Mouse (Mus musculus) layer of hippocampus, adult 11-12 months (tissue): ENCODE results near the gene Sec22c.
A peak's percentile ranks its signal among the peaks of the same experiment; 100 is the strongest.

ENCODE experiments used
- DNase-seq: peaks from one replicate; pipeline ENCODE4 v3.0.0; 2022; ENCODE audit warnings: low spot score

Sec22c gene

GRCm38 (mm10) chr9:121694736-121695135 lies 10.6 kb downstream of the Sec22c start:
- no peak for DNase-seq

GRCm38 (mm10) chr9:121690734-121691133 lies 14.6 kb downstream of the Sec22c start:
- no peak for DNase-seq

DNA sequence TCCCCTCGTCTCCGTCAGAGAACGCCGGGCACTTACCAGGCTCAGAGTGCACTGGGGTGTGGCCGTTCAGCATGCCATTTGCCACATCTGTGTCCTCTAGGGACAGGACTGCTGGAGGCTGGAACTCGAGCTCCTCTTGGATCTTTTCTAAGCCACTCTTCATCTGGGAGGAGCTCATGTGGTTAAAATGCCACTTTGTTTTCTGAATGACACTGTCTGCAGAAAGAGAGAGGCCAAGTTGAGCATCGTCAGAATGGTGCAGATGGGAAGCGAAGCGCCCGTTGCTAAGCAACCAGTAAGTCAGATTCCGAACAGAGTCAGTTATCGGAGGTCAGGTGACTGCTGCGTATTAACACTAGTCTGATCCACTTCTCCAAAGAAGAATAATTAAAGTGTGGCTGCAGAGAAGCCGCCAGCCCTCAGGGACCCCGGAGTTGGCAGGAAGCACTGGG lies 15.1 kb downstream of the Sec22c start:
- peak; percentile 78 for DNase-seq

DNA sequence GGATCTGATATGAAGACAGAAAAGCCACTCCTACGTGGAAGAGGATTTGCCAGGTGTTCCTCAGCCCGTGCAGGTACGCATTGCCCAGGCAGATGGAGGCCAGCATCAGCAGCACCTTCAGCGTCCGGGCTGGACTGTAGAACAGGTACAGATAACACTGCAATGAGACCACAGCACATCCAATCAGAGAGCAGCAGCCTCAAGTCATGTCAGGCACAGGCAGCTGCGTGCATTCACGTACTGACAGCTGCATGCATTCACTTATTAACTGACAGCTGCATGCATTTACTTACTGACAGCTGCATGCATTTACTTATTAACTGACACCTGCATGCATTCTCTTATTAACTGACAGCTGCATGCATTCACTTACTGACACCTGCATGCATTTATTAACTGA lies 20.6 kb downstream of the Sec22c start:
- DNase-seq, result no peak

DNA sequence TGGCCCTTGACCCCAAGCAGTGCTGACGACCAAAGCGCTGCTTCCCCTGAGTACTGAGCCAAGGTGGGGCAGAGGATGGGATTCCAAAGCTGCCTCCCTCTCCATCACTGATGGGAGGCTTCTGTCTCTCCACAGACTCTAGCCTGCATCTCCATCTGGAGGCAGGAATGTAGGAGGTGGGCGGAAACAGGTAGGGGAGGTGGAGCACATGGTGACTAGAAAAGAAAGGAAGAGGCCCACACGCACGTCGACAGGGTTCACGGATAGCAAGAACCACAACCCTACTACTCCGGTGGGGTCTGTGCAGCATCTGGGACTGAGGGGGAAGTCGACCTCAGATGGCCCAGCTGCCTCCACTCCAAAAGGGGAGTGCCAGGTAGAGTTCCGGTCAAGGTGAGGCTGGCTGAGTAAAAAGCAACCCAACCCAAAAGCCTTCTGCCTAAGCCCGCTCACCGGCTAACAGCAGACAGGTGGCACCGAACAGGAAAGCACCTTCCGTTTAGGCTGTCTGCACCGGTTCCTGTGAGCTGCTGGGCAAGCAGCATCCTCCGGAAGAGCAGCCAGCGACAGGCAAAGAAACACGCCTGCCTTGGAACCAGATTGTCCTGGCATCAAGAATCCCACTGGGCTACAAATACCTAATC lies 23.1 kb downstream of the Sec22c start:
- DNase-seq, result no peak

- no peak for DNase-seq
Measured at GRCm38 (mm10) chr9:121681191-121681590, 24.1 kb downstream of the Sec22c start.

DNA sequence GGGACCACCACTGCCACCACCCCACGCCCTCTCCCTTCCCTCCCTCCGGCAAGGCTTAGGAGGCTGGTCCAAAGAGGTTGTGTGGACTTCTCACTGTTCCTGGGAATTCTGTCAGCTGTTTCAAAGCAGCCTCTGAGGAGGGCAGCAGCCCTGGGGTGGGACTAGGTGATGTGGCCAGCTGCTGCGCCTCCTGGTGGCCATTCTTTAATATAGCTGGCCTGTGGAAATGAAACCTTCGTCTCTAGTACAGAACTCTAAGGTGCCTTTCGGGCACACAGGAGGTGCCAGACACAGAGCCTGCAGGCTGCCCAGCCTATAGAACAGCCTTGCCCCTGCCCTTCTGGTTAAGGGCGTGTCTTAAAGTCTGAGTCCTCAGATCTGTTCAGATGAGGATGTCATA lies 25.7 kb downstream of the Sec22c start:
- peak; percentile 52 for DNase-seq

DNA sequence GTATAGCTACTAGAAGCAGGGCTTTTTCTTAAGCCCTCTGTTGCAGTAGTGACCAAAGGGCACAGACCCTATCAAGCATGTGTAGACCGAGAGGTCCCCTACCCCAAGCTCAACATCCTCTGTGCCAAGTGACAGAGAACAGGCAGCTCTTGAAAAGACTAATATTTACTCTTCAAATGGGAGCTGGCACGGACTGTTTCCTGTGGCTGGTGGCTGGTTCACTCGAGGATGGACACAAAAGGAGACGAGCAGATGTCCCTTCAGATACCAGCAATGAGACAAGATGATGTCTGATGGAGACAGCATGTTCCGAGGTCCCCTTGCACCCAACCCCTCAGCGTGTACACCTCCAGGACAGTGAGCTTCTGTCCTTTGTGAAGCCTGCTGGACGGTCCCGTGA lies 27.8 kb downstream of the Sec22c start:
- no peak for DNase-seq

GRCm38 (mm10) chr9:121677069-121677468 lies 28.2 kb downstream of the Sec22c start:
- no peak for DNase-seq

DNA sequence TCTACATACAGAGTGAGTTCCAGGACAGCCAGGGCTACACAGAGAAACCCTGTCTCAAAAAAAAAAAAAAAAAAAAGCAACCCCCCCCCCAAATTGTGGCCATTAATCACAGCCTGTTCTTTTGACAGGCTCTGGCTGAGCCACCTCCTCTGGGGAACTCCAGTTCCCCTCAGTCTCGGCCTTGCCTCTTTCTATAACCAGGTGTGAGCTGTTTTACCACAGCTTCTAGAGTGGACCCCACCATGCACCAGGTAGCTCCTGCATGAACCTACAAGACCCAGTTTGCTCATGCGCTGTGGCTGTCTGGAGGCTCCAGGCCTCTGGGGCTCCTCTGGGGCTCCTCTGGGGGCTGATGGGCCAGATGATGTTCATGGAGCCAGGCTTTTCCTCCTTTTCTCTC lies 29.7 kb downstream of the Sec22c start:
- DNase-seq, result no peak

- DNase-seq, result no peak
Measured at GRCm38 (mm10) chr9:121675011-121675410, 30.3 kb downstream of the Sec22c start.

DNA sequence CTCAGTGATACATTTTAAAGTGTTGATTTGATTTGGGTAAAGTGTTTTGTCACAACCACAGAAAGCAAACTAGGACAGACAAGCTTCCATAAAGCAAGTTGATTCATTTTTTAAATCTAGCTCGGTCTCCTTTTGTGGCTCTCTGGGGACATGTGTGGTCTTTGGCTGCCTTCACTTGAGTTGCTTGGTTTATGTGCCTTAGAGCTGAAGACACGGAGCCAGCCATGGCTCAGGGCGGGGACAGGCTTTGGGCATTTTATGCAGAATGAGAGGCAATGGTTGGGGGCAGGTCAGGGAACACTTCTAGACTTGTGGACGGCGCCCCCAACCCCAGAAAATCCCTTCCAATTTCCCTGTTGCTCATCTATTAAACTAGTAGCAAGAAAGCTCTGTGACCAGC lies 31.6 kb downstream of the Sec22c start:
- no peak for DNase-seq

DNA sequence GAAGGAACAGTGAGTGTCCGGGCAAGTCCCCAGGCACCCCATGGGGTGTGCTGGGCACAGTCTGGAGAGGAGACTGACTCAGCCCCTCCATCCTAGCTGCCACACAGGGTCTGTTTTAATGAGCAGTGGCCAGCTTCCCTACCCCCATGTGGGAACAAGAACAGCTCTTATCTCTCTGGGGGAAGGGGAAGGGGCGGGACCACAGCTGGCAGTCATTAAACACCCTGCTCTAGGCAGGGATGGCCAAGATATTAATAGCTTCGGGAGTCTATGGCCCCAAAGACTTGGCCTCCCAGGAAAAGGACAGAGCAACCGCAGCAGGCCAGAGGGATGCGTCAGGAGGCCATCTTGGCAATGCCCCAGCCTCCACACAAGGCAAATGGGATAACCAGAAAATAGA lies 33.0 kb downstream of the Sec22c start:
- DNase-seq, result no peak

GRCm38 (mm10) chr9:121671300-121671699 lies 34.0 kb downstream of the Sec22c start:
- DNase-seq, result peak; percentile 45

DNA sequence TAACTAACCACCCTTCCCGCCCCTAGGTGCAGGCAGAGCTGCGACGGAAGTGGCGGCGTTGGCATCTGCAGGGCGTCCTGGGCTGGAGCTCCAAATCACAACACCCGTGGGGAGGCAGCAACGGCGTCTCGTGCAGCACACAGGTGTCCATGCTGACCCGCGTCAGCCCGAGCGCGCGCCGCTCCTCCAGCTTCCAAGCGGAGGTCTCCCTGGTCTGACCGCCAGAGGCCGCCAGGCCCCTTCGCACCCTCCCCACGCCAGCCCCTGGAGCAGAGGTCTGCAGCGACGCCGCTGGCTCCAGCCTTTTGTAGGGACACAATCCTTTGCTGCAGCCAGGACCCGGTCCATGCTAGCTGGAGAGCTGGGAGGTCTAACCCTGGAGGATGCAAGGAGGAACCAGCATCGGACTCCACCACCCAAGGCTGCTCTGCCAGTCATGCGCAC lies 35.9 kb downstream of the Sec22c start:
- DNase-seq, result no peak

DNA sequence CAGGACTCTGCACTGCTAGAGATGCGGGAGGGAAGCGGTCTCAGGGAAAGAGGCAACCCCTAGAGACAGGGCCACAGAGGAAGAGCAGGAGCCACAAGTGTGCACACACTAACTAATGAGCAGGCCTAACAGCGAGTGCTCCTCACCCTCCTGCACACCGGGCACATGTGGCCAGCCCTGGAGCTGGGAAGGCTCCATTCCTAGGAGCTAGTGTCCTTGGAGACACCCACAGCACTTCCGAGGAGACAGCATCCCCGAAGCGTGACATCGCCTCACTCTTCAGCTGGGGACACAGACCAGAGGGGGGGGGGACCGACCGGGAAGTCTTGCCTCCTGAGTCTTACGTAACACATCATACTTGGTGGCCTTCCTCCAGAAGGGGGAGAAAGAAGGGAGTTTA lies 37.5 kb downstream of the Sec22c start:
- no peak for DNase-seq

GRCm38 (mm10) chr9:121666957-121667630 lies 38.2 kb downstream of the Sec22c start:
- DNase-seq, result peak; percentile 41

DNA sequence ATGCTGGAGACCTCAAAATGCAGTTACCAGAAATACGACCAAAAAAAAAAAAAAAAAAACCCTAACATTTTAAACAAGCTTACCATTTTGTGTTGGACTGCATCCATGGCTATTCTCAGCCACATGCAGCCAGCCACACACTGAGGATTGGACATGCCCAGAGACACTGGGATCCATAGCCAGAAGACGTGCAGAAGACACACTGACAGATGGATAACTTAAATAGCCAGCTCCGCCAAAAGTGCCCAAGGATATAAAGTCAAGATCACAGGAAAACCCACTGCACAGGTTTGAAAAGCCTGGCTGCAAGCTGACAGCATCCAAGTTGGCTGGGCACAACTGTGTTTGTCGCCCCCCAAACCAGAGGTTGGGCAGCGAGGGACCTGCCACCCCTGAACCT lies 41.2 kb downstream of the Sec22c start:
- no peak for DNase-seq

GRCm38 (mm10) chr9:121663467-121663866 lies 41.8 kb downstream of the Sec22c start:
- DNase-seq, result no peak

GRCm38 (mm10) chr9:121659791-121660190 lies 45.5 kb downstream of the Sec22c start:
- DNase-seq, result no peak

DNA sequence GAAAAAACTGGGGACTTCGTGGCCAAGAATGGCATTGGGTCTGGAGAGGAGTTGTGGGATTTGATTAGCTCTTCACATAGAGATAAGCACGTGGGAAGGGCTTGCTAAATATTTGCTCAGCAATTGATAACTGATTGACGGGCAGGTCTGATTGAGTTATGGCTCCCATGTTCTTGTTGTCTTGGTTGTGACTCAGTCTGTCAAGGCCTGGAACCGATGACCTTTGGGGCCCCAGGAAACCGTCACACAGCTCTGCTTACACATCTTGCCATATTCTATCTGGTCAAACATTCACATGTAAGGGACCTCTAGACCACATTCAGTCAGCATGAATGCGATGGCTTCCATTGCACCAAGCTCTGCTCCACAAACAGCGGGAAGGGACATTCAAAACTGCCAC lies 47.0 kb downstream of the Sec22c start:
- no peak for DNase-seq

DNA sequence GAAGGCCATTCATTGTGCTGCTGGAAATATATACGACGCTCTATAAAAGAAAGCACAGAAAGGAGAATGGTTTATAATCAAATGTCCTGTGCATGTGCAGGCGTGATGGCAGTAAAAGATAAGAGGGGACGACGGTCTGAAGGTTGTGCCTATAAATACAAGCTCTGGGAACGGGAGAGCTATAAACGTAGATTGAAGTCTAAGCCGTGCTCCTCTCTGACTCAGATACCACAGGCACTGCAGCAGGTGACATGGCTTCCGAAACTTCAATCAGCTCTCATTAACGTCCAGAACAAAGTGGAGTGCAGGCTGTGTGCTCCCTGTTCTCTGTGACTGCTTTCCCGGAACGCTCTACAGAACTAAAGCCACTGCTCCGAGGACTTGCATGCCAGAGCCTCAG lies 48.1 kb downstream of the Sec22c start:
- DNase-seq, result no peak

GRCm38 (mm10) chr9:121656322-121656721 lies 49.0 kb downstream of the Sec22c start:
- DNase-seq, result no peak

- DNase-seq, result no peak
Measured at GRCm38 (mm10) chr9:121653668-121654067, 51.6 kb downstream of the Sec22c start.
